Mouse (Mus musculus) frontal cortex, postnatal 10 days (tissue): ENCODE measurements around the gene Svop.

Experiments
- DNase-seq, 2 experiments: peaks; one replicate each; pipeline ENCODE4 v3.0.0; 2022; ENCODE audit warnings: low spot score in 2 of 2, mixed read lengths in 1 of 2

Gene Svop

GRCm38 (mm10) chr5:114106391-114106935, 15.1 kb upstream of the Svop start:
- DNase-seq: no peak

DNA sequence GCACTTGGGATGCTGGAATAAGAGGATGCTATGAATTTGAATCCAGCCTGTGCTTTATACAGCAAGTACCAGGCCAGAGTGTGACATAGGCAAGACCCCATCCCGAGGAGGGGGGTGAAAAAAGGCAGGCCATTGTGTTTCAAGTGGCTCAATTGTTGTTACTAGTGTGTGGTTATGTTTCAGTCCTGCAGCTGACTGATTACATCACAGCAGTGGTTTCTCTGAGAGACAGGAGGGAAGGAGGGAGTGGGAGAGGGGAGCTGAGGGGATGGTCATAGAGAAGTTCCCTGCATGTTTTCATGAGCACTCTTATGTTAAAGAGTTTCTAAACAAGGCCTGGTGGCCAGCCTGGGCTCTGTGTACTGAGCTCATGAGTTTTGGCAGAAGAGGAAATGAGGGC, 11.4 kb upstream of the Svop start:
- DNase-seq: no peak

DNA sequence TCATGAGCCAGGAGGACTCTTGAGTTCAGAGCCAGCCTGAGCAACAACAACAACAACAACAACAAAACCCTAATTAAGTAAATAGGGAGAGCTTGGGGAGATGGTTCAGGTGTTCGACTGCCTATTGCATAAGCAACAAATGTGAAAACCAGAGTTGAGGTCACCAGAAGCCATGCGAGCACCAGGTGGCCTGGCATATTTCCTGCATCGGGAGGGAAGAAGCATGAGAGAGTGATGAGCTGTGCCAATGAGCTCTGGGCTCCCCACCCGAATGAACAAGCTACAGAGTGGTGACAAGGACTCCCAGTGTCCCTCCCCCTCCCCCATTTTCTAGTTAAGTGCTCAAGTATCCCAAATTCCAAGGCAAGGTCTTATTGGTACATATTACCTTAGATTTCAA, 10.5 kb upstream of the Svop start:
- DNase-seq: no peak

DNA sequence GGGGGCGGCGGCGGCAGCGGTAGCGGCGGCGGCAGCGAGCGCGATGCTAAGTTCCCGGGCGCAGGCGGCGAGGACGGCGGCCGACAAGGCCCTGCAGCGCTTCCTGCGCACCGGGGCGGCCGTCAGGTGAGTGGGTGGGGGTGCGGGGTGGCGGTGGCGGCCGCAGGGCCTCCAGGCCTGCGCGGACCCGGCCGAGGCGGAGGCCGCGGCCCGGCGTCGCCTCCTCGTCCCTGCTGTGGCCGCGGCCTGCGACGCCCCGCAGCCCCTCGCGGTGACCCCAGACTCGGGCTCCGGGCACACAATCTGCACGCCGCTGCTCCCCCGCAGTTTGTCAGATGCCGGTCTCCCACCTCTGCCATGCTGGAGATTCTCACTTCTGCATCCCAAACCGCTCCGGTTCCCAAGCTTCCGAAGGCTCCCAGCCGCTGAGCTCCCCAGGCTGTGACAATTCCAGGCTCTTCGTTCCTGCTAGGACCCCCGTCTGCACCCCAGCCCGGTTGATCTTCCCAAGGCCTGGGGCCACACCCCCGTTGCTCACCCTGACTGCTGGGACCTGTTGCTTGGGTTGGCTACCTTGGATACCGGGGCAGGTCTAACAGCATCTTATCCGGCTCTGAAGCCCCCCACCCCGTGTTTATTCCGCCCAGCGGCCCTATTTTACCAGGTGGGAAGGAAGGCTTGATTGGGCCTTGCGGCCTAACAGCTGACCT, 9.2 kb upstream of the Svop start:
- peak in 1 of 2 experiments; percentile 28 for DNase-seq

DNA sequence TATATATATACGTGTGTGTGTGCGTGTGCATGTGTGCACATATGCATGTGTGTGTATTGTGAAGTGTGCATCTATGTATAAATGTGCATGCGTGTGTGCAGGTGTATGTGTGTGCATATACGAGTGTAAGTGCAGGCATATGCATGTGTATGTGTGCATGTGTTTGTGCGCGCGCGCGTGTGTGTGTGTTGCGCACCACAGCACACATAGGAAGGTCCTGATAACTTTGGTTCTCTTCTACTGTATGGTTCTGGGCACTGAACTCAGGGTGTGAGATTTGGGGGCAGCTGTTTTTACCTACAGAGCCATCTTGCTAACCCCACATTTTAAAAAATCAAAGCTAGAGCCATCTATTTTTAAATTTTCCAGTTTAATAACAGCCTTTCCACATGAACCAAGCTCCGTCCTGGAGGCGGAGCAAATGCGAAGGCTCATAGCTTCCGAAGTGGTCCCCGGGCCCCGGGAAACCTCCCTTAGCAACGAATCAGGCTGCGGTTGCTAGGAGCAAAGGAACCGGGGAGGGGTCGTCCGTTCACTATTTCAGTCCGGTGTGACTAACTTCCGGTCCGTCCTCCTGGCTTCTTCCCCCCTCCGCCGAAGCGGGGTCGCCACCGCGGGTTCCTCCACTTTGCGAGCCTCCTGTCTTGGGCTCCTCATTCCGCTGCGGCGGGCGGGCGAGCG, 8.5 kb upstream of the Svop start:
- peak; percentile 92 for DNase-seq

DNA sequence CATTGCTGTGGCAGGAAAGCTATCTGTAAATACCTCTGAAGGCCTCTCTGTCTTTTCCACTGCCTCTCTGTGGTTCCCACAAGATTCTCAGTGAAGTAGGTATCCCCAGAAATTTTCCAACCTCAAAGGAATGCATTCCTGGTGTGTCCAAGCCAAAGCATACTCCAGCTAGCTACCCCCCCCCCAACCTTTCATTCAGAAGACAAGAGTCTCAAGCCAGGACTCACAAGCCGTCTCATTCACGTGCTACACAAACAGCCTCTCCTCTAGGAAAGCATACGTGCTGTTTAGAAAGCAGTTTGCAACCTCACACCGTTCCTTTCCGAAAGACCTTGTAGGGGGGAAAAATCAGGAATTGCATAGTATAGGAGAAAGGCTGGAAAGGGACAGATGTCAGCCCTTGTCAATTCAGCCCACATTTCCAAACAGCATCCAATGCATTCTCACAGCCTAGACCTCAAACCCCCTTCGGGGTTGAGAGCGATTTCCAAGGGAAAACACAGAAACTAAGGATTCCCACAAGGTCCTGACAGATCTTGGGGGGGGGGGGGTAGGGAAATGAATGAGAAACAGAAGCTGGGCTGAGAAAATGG, 853 bp downstream of the Svop start:
- DNase-seq: no peak

DNA sequence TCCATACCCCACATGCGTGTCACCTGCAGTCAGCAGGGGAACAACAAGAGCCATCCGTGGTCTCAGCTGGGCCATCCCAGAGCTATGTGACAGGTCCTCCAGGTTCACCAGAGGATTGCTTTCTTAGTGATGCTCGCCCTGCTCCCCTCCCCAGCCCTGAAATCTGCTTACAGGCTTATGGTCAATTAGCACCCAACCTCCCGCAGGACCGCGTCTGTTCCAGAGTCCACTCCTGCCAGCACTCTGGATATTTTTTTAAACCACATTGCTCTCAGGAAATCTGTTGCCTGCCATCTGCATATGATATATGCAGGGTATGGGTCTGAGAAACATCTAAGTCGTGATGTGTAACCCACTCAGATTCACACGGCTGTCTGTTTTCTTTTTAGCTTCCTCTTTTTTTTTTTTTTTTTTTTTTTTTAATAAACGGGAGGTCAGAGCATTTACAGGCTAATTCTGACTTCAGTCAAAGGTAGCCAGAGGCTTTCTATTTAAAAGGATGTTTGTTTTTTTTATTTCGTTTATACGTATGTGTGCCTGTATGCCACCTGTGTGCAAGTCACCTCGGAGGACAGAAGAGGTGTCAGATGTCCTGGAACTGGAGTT, 3.4 kb downstream of the Svop start:
- DNase-seq: no peak

DNA sequence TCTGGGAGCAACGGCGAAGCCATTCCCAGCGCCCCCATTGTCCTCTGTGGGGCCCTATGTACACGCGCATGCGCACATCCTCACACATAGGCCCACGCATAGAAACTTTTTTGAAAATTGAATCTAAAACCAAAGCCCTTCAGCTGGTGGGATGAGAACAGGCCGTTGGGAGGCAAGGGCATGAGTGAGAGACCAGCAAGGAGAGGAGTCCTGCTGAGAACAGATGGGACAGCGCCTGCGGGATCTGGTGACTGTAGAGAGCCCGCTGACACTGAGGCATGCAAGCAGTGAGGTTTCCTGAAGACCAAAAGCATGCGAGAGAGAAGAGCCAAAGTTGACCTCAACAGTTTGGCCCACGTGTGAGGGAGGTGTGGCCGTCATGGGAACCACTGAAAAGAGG, 5.9 kb downstream of the Svop start:
- DNase-seq: no peak

DNA sequence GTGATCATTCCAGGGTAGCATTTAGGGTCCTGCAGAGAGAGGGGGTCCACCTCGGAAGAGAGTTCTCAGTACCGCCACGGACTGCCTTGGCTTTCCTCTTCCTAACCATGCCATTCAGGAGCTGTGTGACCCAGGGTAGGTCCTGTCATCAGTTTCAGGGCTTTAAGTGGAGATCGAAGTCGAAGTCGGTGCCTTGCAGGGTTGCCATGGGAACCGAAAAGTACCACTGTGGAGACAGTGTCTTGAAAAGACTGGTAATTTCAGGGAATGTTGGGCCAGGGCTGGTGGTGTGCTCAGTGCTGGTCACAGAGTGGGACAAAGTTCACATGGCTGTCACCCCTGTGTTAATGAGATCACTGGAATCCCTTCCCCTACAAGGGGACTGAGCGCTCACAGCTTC, 14.4 kb downstream of the Svop start:
- DNase-seq: no peak

GRCm38 (mm10) chr5:114072262-114072661, 19.1 kb downstream of the Svop start:
- DNase-seq: no peak

DNA sequence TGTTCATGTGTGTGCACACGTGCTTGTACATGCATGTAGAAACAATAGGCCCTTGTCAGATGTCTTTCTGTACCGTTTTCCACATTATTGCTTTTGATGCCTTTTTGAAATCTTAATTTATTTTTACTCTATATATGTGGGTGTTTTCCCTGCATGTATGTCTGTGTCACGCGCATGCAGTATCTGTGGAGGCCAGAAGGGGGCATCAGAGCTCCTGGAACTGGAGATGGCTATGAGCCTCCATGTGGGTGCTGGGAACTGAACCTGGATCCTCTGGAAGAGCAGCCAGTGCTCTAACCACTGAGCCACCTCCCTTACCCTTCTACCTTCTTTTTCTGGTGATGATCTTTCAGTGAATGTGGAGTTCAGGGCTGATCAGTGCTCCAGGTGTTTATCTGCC, 20.5 kb downstream of the Svop start:
- DNase-seq: no peak

DNA sequence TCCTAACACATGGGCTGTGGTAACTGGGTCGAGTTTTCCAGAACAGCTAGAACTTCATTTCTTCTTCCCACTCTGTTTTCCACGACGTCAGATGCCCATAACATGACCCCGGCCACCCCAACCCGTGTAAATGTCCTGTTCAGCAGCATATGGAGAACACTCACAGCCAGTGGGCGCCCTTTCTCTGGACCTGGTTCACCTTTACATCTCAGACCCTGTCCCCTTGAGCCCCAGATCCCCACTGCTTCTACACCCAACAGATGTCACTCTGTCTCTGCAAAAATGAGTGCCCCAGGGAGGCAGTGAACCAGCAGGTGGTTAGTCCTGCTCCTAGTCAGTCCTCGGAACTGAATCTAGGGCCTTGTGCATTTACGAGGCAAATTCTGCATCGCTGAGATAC, 23.4 kb downstream of the Svop start:
- DNase-seq: no peak

- DNase-seq: no peak
These were observed 23.8 kb downstream of the Svop start for GRCm38 (mm10) chr5:114067543-114067942.

DNA sequence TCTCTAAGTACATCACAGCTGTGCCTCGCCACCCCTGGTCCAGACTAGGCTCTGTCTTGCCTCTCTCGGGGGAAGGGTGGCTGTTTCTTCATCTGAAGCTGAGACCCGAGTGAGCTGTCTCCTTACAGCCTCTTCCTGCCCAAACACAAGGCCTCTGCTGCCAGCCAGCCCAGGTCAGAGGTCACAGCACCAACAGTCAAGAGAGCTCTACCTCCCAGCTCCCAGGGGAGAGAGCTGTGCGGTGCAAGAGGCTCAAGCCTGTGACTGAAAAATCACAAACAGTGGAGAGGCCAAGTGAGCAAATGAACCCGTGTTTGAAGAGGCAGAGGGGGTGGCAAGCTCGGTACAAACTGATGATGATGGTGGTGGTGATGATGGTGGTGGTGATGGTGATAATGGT, 24.8 kb downstream of the Svop start:
- DNase-seq: no peak

- DNase-seq: no peak
These were observed 26.2 kb downstream of the Svop start, which contains the start of gene Usp30 for GRCm38 (mm10) chr5:114065161-114065560. Usp30 (plus strand) TSS chr5:114065461.

GRCm38 (mm10) chr5:114063958-114064357, 27.4 kb downstream of the Svop start:
- no peak for DNase-seq

GRCm38 (mm10) chr5:114061675-114062074, 29.7 kb downstream of the Svop start:
- no peak for DNase-seq

DNA sequence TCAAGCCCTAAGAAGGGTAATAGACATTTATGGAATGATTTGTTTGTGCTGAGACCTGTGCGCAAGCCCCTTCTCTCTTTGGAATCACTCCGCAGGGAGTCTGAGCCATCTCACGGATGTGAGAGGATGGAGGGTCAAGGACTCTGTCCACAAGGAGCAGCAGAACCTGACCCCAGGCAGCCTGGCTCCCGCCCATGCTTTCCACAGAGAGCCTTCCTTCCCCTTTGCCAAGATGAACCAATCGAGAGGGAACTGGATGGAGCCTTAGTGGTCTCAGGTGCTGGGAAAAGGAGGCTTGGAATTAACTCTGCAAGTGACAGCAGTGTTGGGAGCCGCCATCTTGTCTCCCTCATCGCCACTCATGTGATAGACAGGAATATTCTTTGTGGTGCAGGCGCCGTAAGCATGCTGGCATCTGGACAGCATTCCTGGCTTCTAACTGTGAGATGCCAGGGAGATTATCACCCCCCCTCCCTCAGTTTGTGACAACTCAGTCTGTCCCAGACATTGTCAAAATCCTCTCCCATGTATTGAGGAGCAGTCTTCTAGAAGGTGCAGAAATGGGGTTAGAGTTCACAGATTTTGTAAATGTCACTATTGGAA, 34.1 kb downstream of the Svop start:
- no peak for DNase-seq

DNA sequence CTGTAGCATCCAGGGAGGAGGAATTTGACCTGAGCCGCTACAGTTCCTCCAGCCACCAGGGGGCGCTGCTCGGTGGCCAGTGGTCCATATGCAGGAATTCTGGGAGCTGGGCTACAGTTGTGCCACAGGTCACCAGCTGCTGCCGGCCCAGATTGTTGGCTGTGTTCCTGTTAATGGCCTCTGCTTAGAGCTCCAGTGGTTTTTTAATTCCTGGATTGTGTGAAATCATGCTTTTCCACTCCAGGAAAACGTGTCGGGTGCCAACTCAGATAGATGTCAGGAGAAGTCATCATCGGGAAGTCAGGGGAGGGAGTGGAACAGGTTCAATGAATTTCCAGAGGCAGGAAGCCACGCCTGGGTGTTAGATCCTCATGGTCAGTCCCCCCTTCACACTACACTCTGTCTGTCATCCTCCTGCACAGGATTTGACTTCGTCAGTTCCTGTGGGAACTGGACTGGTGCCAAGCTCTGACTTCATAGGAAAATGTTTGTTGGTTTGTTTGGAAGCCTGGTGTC, 39.1 kb downstream of the Svop start:
- no peak for DNase-seq

GRCm38 (mm10) chr5:114048731-114049308, 42.5 kb downstream of the Svop start:
- no peak for DNase-seq

DNA sequence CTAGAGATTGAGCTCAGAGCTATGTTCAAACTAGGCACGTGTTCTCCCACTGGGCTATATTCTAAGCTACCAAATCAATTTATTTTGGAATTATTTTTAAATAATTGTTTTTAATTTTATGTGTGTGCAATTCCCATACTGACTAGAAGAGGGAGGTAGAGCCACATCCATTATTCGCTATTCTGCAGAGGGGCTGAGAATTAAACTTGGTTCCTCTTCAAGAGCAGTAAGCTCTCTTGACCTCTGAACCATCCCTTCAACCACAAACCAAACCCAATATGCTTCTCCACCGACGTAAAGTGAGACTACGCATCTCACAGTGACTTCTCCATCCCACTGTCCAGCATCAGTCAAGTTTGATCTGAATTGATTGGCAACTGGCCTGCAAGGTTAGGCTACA, 44.2 kb downstream of the Svop start:
- DNase-seq: no peak
